Mouse (Mus musculus): ENCODE measurements around the gene Grin2d.

GRCm38 (mm10) chr7:45787642-45788041 lies 90.5 kb downstream of the Grin2d start:
- TF ChIP-seq POLR2A (IDR thresholded peaks at IDR 0.05; ENCODE audit: borderline replicate concordance, extremely low read depth, low read depth, low read length) = no peak
- no peak for TF ChIP-seq CTCF (IDR thresholded peaks at IDR 0.05; ENCODE audit: insufficient read depth, low read length)
